Mouse (Mus musculus): Measurements from ENCODE around the gene Sparcl1.
A peak's percentile ranks its signal among the peaks of the same experiment; 100 is the strongest.

The Sparcl1 gene

GRCm38 (mm10) chr5:104110171-104110920 lies 3.2 kb downstream of the Sparcl1 start:
- DNase-seq, result no peak

- no peak for DNase-seq
Observed at GRCm38 (mm10) chr5:104109516-104109915, 4.0 kb downstream of the Sparcl1 start.

- peak; percentile 57 to 58 for DNase-seq
Observed at GRCm38 (mm10) chr5:104108879-104109369, 4.6 kb downstream of the Sparcl1 start.

- peak in 1 of 2 experiments; percentile 20 for DNase-seq
Observed at GRCm38 (mm10) chr5:104108127-104108875, 5.2 kb downstream of the Sparcl1 start.

GRCm38 (mm10) chr5:104104111-104104510 lies 9.4 kb downstream of the Sparcl1 start:
- DNase-seq, result no peak

- no peak for DNase-seq
Observed at GRCm38 (mm10) chr5:104103171-104103570, 10.4 kb downstream of the Sparcl1 start.

- no peak for DNase-seq
Observed at GRCm38 (mm10) chr5:104101678-104102531, 11.6 kb downstream of the Sparcl1 start.

- no peak for DNase-seq
Observed at GRCm38 (mm10) chr5:104096078-104096938, 17.2 kb downstream of the Sparcl1 start.

GRCm38 (mm10) chr5:104095416-104096077 lies 18.0 kb downstream of the Sparcl1 start:
- DNase-seq, result no peak

- DNase-seq, result no peak
Observed at GRCm38 (mm10) chr5:104089751-104090150, 23.8 kb downstream of the Sparcl1 start.

- no peak for DNase-seq
Observed at GRCm38 (mm10) chr5:104085366-104085765, 28.2 kb downstream of the Sparcl1 start.

- DNase-seq, result no peak
Observed at GRCm38 (mm10) chr5:104080736-104081135, 32.8 kb downstream of the Sparcl1 start.

GRCm38 (mm10) chr5:104077508-104077907 lies 36.0 kb downstream of the Sparcl1 start, which contains the start of gene Gm17660:
Gene Gm17660 (minus strand): TSS chr5:104077608.
- DNase-seq, result no peak

- peak; percentile 41 to 64 for DNase-seq
Observed at GRCm38 (mm10) chr5:104076361-104076760, 37.2 kb downstream of the Sparcl1 start.

- peak; percentile 74 to 85 for DNase-seq
Observed at GRCm38 (mm10) chr5:104074388-104074787, 39.1 kb downstream of the Sparcl1 start.

- DNase-seq, result no peak
Observed at GRCm38 (mm10) chr5:104073602-104074001, 39.9 kb downstream of the Sparcl1 start.

GRCm38 (mm10) chr5:104072272-104072886 lies 41.2 kb downstream of the Sparcl1 start:
- DNase-seq, result no peak

- no peak for DNase-seq
Observed at GRCm38 (mm10) chr5:104071048-104071447, 42.5 kb downstream of the Sparcl1 start.

- DNase-seq, result peak in 1 of 2 experiments; percentile 32
Observed at GRCm38 (mm10) chr5:104068751-104069150, 44.8 kb downstream of the Sparcl1 start.

- no peak for DNase-seq
Observed at GRCm38 (mm10) chr5:104062773-104063551, 50.6 kb downstream of the Sparcl1 start.

All from cerebellum, postnatal 25 days (tissue).